Mouse (Mus musculus): Measurements from ENCODE around the gene Tmem266.

Tmem266 gene

DNA sequence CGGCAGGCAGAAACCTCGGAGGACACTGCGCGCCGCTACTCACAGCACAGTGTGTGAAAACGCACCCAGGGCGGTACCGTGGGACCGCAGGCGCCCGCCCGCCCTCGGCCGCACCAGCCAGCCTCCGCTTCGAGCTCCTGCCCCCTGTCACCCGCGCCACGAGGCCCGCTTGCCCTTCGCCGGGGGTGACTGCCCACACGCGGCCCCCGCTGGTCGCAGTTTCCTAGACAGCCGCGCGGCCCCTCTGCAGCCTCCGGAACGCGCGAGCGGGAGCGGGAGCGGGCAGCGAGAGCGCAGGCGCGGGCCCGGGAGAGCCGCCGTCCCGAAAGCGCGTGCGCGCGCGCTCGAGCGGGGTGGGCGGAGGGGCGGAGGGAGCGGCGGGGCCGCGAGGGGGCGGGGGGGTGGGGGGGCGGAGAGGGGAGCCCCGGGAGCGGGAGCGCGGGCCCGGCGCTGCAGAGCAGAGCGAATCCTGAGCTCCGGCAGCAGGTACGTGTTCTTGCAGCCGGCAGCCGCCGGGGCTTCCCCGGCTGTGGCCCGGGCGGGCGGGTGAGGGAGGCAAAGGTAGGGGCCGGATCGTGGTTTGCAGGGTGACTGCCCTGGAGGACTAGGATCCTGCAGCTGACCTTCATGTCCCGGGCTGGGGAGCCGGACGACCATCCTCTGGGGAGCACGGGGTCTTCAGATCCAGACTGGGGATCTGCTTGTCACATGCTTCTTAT is at the start of gene Tmem266, which contains the start of gene Nrg4:
TSS of gene Tmem266 (plus strand) at position 399 of the 719 bp plus-strand sequence.
TSS of gene Nrg4 (minus strand) at position 330 of the 719 bp plus-strand sequence.
- peak; percentile 84 for DNase-seq (ENCODE audit: low spot score)

DNA sequence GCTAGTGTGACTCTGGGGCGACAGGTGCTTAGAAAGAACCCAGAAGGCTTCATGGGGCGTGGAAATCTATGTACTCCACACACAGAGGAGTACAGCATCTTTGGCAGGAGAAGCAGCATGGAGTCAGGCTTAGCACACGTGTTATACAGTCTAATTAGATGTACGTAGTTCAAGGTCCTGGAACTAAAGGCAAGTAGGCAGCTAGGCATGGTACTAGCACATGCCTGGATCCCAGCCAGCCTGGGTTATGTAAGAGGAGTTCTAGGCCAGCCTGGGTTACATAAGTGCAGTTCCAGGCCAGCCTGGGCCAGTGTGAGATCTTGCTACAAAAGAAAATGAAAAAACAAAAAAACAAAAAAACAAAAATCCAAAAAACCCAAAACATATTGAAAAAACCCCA is 49.2 kb upstream of the Tmem266 start:
- DNase-seq (ENCODE audit: low spot score) = no peak

DNA sequence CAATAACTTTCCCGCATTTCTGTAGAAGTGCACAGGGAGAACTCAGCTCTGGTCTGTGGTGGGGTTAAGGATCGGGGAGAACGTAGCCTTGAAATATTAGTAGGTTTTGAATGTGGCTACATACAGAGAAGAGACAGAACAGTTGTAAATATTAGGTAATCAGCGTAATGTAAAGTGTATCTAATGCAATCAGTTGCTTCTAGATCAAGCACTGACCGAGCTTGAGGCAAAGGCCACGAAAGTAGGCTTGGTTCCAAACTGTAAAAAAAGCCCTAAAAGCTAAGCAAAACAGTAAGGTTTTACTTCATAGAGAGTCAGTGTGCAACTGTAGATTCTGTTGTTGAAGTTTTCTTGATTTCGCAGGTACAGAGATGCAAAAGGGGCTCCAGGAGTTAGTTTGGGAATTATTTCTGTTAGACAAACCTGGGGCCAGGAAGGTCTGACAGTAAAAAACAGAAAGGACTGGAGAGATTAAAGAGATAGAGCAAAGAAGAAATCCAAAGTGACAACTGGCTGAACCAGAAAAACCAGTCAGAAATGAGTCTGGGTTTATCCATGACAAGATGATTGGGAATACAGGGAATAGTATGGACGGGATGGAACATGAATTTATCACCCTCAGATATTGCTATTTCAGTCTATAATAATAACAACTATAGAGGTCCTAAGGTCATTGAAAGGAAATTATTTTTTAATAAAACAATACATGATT is 47.4 kb upstream of the Tmem266 start:
- no peak for DNase-seq (ENCODE audit: low spot score)

DNA sequence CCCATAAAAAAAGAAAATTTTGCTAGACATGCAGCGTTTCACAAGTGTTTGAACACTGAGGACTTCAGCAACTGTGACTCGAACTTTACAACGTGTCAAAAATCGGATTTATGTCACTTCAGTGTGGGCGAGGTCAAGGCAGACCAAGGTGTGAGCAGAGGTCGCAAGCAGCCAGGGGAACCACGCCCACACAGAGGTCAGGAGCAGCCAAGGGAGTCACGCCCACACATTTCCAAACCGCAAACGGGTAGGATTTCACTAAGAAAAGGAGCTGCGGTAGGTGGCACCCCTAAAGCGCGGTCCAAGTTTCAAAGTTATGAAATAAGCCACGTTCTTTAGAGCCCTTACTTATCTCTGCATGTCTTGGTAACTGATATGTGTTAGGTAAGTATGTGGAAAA is 43.2 kb upstream of the Tmem266 start:
- no peak for DNase-seq (ENCODE audit: low spot score)

DNA sequence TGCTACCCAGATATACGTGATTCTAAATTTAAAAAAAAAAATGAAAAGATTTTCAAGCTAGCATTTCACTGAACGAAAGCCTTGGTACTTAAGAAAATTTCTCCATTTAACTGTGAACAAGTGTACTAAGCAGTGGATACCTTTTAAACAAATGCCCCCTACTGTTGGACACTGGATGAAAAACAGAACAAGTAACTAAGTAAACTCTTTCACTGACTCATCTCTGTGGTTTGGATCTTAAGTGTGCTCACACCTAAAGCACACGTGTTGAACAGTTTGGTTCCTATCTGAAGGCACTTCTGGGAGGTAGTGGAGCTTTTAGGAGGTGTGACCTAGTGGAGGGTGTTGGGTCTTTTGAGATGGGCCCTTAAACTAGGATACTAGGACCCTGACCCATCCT is 41.5 kb upstream of the Tmem266 start:
- DNase-seq (ENCODE audit: low spot score) = no peak

DNA sequence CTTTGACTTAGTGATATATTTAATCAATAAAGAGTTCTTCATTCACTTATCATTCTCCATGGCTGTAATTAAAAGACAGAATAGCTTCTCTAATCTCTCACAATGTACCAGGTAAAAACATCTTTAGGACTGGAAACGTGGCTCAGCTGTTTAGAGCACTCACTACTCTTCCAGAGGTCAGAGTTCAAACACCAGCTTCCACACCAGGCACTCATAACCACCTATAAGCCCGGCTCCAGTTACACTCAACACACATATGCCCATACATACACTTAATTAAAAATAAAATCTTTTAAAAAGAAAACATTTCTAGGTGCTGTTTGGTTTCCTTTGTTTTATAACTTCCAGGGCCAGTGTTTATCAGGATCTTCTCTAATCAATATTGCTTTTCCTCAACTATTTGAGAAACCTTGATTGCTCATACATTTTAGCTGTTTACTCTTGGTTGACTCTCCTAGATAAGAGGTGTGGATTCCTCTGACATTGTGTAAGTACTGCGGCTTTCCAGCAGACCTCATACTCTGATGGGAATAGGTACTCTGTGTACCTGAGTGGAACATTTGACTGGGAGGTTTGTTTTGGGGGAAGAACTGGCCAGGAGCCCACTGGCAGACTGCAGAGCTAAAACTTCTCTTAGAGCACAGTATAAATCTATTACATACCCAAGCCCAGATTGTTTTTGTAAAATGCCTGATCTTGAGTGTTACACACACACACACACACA is 37.1 kb upstream of the Tmem266 start:
- no peak for DNase-seq (ENCODE audit: low spot score)

DNA sequence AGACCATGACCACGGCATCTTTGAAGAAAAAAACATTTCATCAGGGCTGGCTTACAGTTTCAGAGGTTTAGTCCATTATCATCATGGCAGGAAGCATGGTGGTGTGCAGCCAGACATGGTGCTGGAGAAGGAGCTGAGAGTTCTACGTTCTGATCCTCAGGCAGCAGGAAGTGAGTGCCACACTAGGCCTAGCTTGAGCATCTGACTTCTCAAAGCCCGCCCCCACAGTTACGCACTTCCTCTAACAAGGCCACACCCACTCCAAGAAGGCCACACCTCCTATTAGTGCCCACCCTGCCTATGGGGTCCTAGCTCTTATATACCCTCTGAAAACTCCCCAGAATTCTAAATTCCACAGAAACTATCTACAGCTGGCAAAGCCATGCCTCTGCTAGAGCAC is 34.7 kb upstream of the Tmem266 start:
- DNase-seq (ENCODE audit: low spot score) = no peak

DNA sequence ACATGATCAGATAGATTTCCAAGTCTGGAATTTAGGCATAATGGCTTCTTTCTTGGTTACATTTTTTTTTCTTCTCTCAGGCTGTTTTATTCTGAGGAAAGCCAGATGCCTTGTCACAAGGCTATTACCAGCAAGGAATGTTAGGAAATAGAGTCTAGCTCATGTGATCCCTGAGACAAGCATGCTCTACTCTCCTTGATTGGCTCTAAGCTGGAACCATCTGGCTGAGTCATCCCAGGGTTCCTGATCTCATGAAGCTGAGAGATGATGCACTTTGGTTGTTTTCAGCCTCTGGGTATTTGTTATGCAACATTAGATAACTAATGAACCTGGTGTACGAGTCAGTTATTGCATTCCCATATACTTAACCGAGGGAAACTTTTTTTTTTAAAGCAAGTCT is 30.5 kb upstream of the Tmem266 start:
- no peak for DNase-seq (ENCODE audit: low spot score)

DNA sequence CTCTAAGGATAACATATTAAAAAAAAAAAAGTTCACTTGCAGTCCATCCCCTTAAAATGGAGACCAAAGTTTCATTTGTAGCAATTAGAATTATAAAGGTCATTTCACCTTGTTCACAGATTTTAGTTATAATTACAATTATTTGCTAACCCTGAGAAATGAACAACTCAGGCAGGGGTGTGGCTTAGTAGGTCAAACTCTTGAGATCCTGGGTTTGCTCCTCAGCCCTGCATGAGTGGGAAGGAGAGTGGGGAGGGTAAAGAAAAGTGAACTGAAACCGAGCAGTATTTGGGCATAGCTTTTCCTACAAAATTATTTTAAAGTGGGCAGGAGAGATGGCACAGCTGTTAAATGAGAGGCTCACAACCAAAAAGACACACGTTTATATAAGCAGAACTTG is 19.6 kb upstream of the Tmem266 start:
- DNase-seq (ENCODE audit: low spot score) = no peak

DNA sequence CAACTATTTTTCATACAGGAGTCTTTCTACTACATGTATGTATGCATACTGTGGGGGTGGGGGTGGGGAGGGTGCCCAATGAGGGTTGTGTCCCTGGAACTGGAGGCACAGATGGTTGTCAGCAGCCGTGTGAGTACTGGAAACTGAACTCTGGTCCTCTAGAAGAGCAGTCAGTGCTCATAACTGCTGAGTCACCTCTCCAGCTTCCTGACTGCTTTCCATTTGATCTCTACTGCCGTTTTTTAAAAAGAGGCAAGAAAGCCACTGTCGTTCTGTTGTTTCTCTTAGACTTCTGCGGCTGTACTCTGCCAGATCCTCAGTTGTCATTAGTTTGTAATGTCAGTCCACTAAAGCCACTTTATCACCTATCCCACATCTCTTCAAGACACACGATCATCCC is 19.2 kb upstream of the Tmem266 start:
- no peak for DNase-seq (ENCODE audit: low spot score)

DNA sequence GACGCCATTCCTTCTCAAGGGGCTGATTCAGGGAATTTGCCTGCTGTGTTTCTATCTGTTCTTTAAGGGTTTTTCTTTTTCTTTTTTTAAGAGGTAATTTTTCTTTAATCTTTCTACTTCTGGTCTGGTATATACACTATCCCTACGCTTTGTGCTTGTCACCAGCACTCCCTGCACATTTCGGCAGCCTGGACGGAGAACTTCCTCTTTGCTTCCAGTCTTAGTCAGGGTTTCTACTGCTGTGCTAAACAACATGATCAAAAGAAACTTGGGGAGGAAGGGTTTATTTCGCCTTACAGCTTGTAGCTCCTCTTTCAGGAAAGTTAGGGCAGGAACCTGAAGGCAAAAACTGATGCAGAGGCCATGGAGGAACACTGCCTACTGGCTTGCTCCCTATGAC is 18.3 kb upstream of the Tmem266 start:
- DNase-seq (ENCODE audit: low spot score) = no peak

DNA sequence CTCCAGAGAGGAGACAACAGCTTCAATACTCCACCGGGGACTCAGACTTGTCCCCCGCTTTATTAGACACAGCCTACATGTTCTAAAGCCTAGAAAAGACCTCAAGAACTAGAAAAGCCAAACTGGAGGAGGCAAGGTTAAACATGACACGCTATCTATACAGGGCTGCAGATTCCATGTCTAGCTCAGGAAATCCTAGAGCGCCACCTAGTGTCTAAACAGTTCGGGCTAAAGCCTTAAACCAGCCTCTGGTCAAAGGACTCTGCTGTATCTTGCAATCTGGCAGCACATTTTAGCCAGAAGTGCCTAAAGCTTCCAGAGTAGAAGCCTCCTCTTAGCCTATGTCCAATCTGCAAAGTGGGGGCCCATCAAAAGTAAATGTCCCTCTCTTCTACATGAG is 15.2 kb upstream of the Tmem266 start:
- peak; percentile 75 for DNase-seq (ENCODE audit: low spot score)

DNA sequence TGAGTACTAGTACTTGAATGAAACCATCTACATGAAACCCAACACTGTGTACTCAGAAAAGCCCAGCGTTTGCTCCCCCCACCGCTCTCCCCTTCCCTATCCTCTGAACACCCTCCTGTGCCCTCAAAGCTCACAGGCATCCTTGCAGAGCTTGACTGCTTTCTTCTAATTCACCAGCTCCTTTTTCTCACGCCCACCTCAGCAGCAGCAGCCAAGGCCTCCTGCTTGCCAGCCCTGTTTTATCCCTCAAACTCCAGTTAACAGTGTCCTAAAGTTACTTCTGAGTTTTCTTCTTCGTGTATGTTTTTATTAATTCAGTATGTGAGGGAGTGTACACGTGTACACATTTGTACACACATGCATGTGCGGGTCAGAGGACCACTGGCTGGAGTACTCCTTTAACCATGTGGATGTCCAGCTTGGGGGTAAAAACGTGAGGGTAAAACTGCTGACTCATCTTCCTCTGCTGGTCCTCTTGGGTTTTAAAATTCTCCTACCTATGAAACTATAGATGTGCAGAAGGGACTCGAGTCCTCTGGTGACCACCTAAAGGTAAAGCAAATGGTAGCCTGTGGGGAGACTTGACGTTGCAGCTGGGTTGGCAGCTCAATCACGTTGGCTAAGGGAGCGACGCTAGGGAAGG is 13.0 kb upstream of the Tmem266 start:
- no peak for DNase-seq (ENCODE audit: low spot score)

DNA sequence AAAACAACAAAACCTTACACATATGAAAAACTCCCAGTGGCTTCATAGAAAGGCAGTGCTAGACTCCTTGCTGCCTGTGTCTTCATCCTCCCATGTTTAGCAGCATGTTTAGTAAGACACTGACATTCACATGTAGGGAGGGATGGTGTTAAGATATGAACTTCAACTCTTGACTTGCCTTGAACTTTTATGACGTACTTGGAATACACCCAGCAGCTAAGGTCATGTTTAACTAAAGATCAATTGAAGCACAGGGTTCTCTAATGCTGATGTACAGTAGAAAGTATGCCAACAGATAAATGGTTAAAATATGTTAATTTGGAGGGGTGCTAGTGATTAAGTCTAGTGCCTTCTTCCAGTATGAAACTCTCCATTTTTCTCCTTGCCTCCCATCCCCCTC is 4.1 kb upstream of the Tmem266 start:
- DNase-seq (ENCODE audit: low spot score) = no peak

DNA sequence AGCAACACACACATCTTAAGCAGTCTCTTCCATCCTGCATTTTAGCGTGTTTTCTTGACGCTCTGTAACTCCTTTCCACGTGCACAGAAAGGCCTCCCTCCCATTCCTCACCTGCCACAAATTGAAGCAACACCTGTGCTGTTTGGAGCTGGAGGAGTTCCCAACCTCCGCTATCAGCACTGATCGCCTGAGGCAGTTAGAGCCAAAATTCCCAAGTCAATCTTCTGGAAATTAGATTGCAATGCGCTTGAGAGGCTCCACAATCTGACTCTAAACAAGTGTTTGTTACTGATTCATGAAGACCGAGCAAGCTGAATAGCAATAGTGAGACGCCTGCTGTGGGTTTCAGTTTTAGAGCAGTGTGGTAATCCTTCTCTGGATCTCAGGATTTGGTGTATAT is 2.6 kb upstream of the Tmem266 start:
- no peak for DNase-seq (ENCODE audit: low spot score)

DNA sequence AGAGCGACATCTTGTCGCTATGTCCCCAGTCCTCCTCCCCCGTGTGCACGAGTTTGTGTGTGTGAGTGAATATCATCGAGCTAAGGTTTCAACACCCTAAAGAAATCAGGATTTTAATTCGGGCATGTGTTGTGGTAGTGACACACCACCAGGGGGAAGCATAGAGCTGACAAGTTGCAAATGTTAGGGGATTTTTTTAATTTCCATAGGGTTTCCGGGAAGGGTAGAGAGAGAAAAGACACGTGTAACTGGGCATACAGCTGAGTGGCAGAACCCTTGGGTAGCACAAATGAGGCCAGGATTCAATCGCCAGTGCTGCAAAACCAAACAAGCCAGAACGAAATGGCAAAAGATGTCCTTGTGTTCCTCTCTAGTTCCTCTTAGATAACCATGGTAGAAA is 2.2 kb upstream of the Tmem266 start:
- DNase-seq (ENCODE audit: low spot score) = no peak

DNA sequence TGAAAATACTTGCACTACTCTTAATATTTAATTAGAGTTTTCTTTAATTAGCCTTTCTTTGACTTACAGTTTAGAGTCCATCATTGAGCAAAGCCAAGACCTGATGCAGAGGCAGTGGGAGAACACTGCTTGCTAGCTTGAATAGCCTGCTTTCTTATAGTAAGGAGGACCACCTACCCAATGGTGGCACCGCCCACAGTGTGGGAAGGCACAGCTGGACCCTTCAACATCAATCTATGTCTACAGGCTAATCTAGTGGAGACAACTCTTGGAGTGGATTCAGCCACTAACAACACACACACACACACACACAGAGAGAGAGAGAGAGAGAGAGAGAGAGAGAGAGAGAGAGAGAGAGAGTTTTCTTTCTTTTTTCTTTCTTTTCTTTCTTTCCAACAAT is 1.7 kb upstream of the Tmem266 start:
- DNase-seq (ENCODE audit: low spot score) = no peak

DNA sequence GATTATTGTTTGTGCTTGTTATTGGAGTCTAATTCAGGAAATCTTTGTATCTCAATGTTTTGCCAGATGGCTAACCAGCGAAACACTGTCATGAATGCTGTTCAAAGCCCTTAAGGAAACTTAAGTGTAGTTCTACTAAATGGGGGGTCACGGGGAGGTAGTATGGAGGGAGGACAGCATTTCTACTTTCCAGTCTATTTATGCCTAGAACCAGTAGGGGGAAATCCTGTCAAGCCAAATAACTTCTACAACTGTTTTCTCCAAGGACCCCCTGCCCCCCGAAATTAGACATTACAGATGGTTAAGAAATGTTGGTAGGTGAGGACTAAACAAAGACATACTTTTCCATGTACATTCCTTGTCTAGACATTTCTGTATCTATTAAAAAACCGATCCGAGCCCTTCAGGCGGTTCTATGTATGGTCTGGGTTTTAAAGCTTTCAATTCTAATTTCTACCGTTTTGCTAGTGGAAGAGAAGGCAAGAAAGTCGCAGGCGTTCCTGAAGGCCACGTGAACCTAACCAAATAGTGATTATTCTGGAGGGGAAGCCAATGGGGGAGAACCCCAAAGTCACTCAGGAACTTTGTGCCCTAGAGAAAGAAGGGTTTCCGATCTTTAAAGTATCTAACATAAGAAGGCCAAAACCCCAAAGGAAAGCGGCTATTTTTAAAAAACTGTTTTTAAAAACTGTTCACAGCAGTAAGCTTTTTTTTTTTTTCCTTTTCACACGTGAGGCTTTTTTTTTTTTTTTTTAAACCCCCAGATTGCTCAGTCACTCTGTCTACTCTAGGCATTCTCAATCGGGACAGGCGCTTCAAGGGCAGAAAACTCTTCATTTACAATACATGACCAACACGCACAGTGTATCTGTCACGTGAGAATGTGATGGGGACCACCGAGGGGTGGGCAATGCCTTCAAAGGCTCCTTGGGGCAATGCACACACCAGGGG is 874 bp upstream of the Tmem266 start:
- DNase-seq (ENCODE audit: low spot score) = no peak

DNA sequence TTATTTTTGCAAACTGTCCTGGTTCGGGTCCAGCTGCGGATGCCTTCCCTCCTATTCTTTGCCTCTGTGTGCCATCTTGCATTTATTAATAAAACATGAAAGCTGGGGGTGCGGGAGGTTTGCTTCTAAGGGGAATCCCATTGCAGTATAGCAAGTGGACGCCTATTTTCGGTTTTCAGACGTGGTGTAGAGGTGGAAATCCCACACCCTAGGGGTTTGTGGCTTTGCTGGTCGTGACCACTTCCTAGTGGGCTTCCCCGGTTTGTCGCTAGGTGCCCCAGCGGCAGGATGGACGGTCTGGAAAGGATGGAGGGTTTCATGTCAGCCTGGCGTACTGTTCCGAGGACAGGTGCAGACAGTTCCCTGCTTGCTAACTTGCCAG is 512 bp downstream of the Tmem266 start:
- DNase-seq (ENCODE audit: low spot score) = no peak

DNA sequence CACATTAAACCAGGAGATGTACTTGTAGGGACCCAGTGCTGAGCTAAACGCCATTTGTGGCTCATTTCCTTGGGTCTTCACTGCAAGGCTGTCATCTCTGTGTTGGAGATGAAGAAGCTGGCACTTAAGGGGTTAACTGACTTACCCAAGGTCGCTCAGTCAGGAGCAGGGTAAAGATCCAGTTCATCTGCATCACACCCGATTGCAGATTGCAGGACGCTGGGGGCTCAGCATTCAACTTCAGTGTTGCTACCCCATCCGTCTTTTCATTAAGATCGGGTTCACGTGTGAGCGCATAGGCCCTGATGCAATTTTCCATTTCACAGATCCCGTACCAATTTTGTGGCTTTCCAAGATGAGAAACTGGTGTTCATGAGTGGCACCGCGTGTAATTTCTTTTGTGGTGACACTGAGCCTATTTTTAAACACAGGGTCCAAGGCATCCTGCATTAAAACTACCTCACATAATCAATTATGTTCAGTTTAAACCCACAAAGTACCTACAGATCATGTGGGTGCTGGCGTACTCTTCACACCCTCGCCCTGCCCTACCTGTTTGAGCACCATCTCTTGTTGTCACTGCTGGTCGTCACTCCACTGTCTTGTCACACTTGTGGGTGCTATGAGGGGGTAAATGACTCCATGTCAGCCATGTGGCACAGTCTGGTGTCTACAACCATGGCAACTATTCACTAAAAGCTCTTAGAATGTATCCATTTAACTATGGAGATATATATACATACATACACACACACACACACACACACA is 1.6 kb downstream of the Tmem266 start:
- no peak for DNase-seq (ENCODE audit: low spot score)

DNA sequence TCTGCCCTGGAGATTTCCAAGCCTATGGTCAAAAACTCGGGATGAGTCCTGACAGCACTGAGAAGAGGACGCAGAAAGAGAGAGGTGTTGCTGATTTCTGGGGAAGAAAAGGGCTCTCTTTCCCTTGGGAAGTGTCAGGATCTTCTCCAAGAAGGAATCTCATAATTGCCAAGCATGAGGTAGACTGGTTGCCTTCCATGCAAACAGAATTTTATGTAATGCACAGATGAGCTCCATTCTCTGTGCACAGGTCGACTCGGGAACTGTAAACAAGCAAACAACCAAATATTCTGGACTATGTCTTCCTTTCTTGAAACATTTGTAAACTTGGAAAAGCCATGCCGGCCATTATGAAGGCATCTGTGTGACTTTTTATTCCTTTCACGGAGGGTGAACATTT is 2.7 kb downstream of the Tmem266 start:
- no peak for DNase-seq (ENCODE audit: low spot score)
